Mouse (Mus musculus) c-Kit-negative CD71-positive TER-119-positive erythroid progenitor cells, embryonic 14.5 days (primary cell): ENCODE results near the gene Sstr2.

ENCODE experiments used
- DNase-seq: peaks from one replicate; pipeline ENCODE4 v3.0.0-alpha.2; 2013; ENCODE audit warnings: low read depth, low spot score

Gene Sstr2

DNA sequence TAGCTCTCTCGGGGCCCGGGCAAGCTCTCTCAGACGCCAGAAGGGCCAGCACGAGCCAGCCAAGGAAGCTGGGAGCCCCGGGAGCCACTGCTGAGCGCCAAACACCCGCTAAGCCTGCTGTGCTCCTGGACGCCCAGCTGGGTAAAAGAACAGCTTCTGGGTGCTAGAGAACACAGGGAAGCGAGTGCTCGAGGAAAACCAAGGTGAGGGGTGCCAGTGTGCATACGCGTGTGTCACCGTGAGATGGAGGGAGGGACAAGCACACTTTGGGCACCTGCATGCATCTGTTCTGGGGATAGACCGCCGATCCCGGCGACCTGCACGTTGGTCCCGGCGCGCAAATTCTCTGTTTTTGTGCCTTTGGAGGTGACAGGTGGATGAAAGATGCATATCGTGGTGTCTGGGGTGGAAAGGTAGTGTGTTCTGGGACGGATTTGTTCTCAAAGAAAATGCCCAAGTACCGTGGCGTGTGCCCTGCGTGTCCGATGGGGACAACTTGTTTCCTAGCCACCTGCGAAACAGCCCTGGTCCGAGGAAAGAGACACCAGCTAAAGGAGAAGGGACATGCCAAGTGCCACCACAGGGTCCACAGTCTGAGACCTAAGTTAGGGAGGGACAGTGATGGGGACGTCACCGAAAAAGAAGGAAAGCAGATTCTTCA lies 408 bp downstream of the Sstr2 start:
- DNase-seq = no peak

DNA sequence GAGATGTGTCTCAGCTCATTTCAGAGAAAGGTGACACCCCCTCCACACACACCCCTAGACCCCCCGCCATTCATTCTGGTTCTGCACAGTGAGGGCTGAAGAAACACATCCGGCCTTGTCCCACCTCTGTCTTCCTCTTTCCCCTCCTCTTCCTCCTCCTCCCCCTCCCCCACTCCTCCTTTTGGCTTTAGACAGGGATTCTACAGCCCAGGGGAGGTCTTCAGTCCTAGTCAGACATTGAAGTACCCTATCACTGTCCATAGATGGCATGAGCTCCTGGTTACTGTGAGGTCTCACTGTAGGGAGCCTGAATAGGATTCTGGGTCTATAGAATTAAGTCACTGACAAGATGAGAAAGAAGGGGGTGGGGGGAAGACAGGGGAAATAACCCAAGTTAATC lies 1.9 kb downstream of the Sstr2 start:
- DNase-seq = no peak

DNA sequence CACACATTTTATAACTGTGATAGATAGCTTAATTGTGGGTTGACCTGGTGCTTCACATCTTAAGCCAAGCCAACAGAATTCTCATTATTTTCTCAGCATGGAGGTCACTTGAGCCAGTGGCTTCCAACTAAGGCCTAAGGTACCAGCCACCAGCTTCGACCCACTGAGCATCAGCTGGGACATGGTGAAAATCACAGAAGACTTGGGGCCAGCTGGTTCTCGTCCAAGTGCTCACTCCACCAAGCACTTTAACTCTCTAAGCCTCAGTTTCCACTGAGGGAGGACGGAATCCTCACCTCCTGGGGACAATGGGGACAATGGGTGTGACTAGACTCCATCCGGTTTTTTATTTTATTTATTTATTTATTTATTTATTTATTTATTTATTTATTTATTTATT lies 2.9 kb downstream of the Sstr2 start:
- DNase-seq = no peak

DNA sequence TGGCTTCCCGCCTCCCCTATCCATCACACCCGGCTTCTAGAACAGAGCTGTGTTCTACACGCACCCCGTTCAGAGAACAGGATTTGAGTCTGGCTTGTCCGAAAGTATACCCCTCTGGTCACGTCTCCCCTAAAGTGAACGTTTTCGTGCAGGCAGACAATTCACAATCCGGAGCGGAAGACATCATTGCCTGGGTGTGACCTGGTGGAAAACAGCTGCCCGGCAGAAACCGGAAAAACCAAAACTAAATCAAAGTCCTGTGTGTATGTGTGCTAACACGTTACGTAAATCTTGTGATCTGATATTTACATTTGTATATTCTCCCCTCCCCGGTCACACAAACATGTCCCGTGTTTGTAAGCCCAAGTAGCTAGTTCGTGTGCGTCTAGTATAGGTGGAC lies 6.3 kb downstream of the Sstr2 start:
- DNase-seq = no peak

DNA sequence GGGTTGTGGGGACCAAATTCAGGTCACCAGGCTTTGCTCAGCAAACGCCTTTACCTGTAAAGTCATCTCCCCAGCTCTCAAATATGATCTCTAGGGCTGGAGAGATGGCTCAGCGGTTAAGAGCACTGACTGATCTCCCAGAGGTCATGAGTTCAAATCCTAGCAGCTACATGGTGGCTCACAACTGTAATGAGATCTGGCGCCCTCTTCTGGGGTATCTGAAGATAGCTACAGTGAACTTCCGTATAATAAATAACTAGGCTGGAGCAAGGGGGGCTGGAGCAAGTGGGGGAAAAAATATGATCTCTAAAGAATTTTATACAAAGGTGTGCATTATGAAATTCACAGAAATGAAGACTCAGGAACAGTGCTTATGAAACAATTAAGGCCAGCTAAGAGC lies 8.6 kb downstream of the Sstr2 start:
- no peak for DNase-seq

DNA sequence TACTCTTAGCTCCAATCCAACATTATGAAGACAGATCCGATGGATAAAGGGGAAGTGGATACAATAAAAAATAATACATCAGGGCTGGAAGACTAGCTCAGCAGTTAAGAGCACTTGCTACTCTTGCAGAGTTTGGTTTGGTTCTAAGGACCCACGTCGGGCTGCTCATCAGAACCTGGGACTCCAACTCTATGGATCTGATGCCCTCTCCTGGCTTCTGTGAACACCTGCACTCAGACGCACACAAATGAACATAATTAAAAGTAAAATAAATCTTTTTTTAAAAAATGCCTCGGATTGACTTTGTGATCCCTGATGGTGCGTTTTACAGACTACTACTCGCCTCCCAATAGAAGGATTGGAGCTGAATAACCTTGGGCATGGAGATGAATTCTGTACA lies 11.5 kb downstream of the Sstr2 start:
- no peak for DNase-seq

DNA sequence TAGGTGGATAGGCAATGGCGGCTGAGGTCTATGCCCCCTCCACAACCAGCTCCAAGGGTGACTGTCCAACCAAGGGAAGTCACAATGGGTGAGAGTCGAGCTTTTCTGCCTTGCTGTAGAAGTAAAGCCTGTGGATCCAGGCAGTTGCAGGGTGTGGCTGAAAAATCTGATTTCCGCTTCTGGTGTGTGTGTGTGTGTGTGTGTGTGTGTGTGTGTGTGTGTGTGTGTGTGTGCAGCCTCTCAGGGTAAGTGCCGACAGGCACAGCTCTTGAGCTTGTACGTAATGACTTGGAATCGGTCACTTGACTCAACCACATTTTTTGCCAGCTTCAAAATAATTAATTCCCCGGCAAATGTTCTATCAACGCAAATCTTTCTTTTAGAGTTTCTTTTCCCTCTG lies 12.2 kb downstream of the Sstr2 start:
- no peak for DNase-seq

DNA sequence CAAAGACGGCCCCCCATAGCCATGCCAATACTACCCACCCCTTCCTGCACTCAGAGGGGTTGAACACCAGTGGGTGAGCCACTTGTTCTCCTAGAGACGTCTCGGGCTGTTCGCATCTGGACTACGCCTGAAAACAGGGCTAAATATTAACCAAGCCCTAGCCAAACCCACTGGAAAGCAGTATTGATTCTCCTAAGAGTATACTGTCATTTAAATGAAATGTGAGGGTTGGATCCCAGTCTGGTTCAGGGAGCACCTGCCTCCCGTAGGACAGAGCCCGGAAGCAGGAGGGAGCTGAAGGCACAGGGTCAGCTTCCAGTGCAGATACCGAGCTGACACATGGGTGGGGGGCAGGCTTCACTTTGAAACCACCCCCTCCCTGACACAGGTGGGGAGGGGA lies 12.7 kb downstream of the Sstr2 start:
- DNase-seq = no peak

DNA sequence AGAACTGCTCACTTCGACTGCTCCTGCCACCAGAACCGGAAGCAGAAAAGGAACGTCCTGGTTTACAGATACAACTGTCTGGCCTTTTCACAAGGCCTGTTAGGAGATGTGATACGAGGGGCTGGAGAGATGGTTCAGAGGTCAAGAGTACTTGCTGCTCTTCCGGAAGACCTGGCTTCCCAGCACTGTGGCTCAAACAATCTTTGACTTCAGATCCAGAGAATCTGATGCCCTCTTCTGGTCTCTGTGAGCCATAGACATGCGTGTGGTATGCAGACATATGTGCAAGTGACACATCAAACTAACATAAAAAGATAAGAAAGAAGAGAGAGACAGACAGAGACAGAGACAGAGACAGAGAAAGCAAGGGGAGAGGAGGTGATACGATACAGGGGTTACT lies 13.2 kb downstream of the Sstr2 start:
- no peak for DNase-seq

DNA sequence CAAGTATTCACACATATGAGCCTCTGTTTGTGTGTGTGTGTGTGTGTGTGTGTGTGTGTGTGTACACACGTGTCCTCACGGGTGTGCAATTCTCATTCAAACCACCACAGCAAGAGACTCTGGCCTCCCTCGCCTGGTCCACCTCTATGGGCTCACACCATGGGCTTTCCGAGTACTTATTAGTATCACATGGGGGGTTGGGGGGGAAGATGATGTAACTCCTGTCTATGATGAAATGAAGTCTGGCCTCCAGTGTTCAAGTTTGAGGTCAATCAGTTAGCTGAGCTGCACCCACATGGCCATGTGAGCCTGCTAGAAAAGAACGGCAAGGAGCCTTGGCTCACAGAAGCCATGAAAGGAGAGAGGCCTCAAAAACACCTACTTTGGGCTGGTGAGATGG lies 14.3 kb downstream of the Sstr2 start:
- no peak for DNase-seq

DNA sequence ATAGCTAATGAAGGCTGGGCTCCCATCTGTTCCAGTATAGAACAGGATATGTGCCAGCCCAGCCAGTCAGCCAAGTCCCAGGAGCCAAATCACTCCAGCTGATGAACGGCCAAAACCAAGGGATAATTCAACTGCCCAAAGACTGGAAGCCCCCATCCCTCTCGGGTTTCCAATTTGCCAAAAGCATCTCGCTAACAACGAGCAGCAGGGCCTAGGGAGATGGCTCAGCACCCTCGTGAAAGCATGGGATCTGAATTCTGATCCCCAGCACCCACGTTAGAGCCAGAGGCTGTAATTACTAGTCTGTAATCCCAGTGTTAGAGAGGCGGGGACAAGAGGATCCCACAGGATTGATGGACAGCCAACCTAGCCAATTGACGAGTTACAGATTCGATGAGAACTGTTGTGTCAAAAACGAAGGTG lies 15.6 kb downstream of the Sstr2 start:
- no peak for DNase-seq

DNA sequence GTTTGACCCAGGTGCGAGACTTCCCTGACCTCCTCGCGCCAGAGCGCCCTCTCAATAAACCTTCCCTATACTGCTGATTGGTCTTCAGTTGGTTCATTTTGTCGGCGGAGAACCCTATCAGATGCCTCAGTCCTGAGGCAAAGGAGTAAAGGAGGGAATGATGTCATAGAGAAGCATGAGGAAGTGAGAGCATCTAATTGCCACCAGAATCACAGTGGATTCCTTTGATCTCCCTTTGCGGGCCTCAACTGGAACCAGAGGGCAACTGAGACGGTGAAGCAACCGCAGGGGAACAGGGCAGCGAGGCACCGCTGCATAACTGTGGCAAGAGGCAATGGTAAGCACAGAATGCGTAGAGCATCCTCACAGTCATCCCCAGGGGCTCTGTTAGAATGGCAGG lies 19.5 kb downstream of the Sstr2 start:
- no peak for DNase-seq

DNA sequence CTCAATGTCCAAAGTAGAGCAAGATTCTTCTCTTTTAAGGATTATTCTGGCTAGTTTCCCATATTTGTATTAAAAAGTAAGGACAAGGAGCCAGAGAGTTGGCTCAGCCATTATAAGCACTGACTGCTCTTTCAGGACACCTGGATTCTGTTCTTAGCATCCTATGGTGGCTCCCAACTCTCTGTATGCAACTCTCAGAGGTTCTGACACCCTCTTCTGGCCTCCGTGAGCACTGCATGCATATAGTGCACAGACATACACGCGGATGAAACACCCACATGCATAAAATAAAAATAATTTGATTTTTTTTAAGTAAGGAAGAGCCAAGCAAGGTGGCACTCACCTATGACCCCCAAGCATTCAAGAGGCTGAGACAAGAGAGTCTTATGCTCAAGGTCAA lies 26.0 kb downstream of the Sstr2 start:
- no peak for DNase-seq

DNA sequence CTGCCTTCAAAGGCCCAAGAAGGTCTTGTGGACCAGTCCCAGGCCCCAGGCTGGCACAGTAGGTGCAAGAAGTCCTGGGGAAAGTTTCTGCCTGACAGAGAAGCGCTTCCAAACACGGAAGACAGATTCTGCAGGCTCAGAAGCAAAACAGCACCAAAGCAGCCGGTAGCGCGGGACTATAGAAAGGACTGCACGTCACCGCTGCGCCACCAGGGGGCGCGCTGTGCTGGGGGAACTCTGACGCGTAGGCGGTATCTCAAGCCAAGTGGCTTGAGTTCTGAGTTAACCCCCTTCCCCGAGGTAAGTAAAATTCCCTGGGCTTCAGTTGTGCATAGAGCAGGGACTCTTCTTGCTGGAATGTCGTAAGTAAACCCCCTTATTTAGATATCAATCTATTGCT lies 29.0 kb downstream of the Sstr2 start:
- peak; percentile 76 for DNase-seq

DNA sequence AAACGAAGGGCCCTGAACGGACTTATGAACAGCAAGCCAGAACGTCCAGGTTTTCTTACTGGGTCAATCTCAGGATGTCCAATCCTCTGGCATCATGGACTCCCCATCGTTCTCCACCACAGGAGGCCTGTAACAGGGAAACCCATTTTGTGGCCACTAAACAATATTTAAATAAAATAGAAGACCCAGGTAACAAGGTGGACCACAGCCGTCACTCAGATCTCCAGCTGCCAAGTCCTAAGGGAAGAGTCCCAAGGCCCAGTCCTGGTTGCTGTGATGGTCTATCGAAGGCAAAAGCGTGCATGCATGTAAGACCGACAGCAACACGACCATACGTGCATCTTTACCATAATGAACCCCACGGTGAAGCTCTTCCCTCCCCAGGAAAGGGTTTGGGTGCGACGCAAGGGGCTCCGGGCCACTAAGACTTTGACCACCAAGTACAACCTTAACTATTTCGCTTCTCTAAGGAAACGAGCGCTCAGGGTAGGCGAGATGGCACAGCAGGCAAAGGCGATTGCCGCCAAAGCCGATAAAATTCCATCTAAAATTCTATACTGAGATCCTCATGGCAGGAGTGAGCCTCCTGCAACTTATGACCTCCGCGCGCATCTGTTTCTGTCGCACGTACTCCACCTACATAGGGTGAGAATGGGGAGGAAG lies 29.7 kb downstream of the Sstr2 start, which contains the start of gene Cog1:
Gene Cog1 (plus strand): TSS at position 480 of the 663 bp plus-strand sequence.
- no peak for DNase-seq

DNA sequence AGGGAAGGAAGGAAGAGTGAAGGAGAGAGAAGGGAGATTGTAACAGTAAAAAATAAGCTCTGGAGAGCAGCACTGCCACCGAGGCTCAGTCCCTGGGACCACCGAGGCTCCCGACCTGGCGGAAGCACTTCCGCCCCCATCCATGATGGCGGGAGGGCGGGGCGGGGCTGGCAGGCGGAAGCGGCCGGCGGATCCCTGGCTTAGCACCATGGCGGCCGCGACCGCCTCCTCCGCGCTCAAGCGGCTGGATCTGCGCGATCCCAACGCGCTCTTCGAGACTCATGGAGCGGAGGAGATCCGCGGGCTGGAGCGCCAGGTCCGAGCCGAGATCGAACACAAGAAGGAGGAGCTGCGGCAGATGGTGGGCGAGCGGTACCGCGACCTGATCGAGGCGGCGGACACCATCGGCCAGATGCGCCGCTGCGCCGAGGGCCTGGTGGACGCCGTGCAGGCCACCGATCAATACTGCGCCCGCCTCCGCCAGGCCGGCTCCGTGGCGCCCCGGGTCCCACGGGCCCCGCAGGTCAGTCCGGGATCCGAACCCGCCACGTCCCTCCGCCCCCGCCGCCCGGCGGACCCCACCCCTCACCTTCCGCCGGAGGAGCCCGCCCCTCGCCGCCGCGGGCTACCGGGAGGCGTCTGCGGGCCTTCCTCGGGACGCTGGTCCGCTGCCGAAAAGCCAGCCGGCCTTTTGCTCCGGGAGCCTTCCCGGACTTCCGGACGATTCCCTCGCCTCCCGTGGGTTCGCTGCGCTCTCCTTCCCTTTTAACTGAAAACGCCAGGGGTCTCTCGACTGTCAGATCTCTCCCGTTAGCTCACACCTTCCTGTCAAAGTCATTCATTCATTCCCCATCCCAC lies 30.4 kb downstream of the Sstr2 start, which contains the start of gene Slc39a11:
Gene Slc39a11 (minus strand): TSS at position 727 of the 858 bp plus-strand sequence.
- DNase-seq = no peak

DNA sequence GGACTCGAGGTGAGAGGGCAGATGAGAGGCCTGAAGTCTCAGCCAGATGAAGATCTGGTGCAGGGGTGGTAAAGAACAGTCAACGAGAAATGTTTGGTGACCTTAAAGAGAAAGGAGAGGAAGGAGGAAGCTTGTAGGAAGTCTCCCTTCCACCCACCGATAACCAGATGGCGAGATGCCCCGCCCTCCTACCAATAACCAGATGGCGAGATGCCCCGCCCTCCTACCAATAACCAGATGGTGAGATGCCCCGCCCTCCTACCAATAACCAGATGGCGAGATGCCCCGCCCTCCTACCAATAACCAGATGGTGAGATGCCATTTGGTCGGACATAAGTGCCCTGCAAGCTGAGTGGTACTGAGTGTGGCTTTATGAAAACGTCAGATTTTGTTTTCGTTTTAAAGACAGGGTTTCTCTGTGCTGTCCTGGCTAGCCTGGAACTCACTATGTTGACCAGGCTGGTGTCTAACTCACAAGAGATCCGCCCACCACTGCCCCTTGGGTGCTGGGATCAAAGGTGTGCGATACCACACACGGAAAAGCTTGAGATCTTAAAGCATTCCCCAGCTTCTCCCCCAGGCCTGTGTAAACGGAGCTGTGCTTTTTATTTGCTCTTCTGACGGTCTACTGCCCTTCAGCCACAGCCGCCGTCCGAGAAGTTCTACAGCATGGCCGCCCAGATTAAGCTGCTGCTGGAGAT lies 32.2 kb downstream of the Sstr2 start:
- no peak for DNase-seq

DNA sequence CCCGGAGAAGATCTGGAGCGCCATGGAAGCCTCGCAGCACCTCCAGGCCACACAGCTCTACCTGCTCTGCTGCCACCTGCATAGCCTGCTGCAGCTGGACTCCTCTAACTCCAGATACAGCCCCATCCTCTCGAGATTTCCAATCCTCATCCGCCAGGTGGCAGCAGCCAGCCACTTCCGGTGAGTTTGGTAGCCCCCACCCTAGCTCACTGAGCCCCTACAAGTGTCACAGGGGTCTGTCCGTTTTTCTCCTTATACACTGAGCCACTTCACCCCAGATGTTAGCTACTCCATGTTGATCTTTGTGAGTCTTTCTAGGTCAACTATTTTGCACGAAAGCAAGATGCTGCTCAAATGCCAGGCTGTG lies 32.7 kb downstream of the Sstr2 start:
- DNase-seq = no peak

DNA sequence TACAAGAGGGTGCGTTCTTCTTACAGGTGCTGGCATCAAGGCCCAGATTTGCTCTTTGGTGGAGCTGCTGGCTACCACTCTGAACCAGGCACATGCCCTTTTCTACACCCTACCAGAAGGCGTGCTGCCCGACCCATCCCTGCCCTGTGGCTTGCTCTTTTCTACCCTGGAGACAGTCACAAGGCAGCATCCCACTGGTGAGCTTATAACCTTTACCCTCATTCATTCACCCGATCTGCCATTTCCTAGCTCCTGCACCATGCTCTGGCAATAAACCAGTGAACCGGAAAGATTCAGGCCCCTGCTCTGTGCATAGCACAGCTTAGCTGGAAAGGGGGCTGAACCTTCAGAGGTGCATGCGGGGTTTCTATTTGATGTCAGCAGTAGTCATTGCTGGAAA lies 33.4 kb downstream of the Sstr2 start:
- DNase-seq = no peak

DNA sequence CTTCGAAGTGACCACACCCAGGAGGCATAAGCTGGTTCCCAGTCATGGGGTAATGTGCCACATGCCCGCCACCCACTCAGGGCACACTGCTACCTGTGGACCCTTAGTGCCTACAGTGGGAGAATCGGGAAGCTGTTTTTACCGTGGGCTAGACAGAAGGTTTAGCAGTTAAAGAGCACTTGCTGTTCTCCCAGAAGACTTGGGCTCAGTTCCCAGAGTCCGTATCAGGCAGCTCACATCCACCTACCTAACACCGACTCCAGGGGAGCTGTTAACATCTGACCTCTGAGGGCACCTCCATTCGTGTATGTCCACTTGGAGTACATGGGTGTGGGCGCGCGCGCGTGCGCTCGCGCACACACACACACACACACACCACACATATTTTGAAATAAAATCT lies 35.0 kb downstream of the Sstr2 start:
- no peak for DNase-seq

DNA sequence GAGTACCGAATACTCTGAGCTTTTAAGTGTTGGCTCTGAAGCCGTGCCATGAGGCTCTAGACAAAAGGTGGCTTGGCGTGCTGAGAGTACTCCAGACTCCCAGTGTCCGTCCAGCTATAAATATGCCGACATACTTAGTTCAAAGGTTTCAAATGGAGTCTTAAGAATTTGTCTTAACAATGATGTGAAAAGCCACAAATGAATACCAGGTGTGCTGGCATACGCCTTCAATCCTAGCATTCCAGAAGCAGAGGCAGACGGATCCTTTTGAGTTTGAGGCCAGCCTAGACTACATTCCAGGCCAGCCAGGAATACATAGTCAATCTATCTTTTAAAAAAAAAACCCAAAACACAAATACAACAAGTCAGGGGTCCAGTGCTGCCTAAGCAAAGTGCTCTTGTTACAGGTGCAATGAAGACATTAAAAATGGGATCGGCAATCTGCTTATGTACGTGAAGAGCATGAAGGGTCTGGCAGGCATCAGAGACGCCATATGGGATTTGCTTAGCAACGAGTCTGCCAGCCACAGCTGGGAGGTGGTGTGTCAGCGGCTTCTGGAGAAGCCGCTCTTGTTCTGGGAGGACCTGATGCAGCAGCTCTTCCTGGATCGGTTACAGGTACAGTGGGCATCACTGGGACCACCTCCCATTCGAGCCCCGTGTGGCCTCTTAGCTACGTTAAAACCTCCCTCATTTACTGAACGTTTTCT lies 35.6 kb downstream of the Sstr2 start:
- DNase-seq = no peak
